Mouse (Mus musculus) layer of hippocampus, adult 9-10 months (tissue): ENCODE results near the gene Susd3.

Source experiments
- DNase-seq: peaks from one replicate; pipeline ENCODE4 v3.0.0; 2022; ENCODE audit warnings: low spot score

Gene Susd3

DNA sequence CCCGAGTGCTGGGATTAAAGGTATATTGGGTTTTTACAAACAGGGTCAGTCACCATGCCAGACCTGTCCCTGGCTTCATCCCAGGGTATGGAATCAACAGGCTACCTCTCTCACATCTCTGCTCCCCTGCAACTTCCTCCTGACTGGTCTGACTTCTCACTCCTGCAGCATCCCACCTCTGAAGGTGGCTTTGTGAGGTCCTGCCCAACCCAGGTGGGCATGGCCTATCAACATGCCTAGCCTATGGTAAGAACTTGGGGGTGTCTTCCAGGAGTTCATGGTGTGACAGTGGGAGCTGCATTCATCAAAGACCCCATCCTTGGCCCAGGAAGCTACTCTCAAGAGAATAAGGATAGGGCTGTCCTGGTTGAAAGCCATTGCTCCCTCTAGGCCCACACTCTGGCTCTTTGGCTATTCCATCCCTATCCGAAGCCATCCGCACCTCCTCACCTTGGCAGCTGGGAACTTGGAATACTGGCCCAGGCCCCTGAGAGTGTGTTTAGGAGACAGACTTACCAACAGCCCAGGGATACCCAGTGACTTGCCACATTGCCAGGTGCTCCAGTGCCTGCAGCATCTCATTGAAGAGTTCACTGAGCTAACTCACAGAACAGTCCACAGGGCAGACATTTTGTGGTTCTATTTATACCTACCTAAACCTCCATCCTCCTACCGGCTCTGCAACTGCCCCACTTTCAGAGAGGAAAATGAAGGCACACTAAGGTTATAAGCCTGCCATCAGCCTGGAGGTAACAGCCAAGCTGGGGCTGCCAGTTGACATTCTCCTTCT is 35.6 kb downstream of the Susd3 start:
- no peak for DNase-seq

DNA sequence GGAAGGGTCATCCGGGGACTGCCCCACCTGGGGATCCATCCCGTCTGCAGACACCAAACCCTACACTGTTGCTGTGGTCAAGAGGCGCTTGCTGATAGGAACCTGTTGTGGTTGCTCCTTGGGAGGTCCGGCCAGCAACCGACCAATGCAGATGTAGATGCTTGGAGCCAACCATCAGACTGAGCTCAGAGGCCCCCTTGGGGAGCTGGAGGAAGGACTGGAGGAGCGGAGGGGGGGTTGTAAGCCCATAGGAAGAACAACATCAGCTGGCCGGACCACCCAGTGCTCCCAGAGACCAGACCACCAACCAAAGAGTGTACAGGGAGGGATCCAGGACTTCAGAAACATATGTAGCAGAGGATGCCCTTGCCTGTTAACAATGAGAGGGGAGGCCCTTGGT is 39.2 kb downstream of the Susd3 start:
- DNase-seq: no peak

- DNase-seq: no peak
Observed at GRCm38 (mm10) chr13:49206341-49206740, 42.2 kb downstream of the Susd3 start.

GRCm38 (mm10) chr13:49205381-49205998 is 43.0 kb downstream of the Susd3 start:
- peak; percentile 84 for DNase-seq

DNA sequence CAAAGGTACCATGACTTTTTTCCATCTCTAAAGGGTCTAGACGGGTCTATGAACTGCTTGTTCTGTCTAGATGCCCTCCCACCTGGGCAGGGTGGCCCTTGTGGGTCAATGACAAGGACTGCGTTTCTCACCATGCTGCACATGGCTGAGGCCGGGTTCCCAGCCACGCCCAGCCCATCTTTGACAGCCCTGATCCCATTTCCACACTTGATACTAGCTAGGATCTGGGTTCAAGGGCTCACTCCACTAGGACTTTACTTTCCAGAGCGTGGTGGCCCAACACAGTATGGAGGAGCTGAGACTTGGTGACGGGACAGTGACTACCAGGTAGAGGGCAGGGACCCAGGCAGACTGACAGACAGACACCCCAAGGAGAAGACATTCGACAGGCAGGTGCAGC is 46.0 kb downstream of the Susd3 start:
- no peak for DNase-seq

GRCm38 (mm10) chr13:49200688-49201087 is 47.8 kb downstream of the Susd3 start:
- no peak for DNase-seq

GRCm38 (mm10) chr13:49199891-49200290 is 48.6 kb downstream of the Susd3 start:
- no peak for DNase-seq

- no peak for DNase-seq
Observed at GRCm38 (mm10) chr13:49198734-49199133, 49.8 kb downstream of the Susd3 start.

DNA sequence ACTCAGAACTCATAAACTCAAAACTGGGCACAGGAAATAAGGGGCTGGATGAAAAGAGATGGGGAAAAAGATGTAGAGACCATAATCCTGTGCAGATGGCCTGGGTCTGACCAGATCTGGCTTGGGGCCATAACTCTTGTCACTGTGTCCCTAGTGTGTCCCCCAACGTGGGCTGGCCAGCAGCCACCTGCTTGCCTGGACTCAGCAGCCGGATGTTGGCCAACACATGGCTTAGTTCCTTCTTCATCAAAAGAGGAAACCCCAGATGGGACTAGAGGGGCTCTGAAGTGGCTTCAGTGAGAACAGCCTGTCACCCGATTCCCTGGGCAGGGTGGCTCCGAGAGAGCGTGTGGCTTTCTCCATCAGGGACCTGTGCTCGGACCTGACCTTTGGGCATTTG is 51.7 kb downstream of the Susd3 start:
- no peak for DNase-seq

DNA sequence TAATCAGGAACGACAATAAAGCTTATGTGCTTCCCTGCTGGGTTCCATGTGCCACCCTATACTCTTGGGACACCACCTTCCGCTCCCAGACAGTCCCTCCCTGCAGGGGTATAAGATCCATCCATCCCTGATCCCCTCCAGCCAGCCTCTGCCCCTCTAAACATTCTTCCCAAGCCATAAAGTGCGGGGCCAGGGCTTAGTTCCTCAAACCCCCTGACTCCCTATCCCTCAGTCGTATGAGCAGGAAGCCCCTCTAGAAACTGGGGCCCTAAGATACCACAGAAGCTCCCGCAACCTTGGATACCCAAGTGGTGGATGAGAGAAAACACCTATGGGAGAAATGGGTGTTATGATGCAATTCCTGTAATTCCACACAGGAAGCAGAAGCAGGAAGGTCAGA is 52.3 kb downstream of the Susd3 start:
- no peak for DNase-seq

DNA sequence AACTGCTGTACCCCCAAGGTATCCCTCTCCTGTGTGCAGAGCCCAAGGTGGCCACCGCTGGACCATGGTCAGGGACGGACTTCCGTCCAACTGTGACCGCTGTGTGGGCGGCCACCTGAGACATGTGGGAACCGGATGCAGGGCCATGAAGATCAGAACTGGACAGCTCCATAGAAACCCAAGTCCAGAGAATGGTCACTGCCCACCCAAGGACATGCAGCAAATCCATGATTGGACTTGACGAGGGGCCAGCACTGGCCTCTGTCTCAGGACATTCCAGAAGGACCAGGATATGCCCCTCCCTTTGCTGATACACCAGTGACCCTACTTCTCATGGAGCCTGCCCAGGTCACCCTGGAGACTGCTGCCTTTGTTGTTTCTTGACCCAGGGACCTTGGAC is 52.9 kb downstream of the Susd3 start:
- no peak for DNase-seq

DNA sequence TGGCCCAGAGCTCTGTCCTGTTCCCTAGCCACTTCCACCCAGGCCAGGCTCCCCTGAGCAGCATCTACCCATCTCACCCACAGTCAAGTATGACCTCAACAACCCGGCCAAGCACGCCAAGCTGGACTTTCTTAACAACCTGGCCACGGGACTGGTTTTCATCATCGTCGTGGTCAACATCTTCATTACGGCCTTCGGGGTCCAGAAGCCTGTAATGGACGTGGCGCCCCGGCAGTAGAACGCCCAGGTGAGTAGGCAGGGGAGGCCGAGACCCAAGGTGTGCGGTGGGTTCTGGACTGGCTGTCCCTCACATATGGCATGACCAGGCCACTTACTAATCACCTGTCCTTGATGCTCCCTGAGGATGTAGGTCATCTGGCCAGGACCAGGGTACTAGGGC is 53.7 kb downstream of the Susd3 start:
- DNase-seq: no peak

DNA sequence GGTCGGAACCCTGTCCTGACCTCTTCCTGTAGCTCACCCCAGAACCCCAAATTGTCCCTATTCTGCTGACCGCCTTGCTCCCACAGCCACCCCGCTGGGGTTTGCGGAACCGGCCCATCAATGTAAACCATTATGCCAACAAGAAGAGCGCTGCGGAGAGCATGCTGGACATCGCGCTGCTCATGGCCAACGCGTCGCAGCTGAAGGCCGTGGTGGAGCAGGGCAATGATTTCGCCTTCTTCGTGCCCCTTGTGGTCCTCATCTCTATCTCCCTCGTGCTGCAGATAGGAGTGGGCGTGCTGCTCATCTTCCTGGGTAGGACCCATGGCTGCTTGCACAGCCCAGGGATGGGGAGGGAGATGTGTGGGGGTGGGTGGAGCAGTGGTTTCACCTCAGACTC is 54.9 kb downstream of the Susd3 start:
- DNase-seq: no peak

- no peak for DNase-seq
Observed at GRCm38 (mm10) chr13:49192156-49192855, 56.2 kb downstream of the Susd3 start.

DNA sequence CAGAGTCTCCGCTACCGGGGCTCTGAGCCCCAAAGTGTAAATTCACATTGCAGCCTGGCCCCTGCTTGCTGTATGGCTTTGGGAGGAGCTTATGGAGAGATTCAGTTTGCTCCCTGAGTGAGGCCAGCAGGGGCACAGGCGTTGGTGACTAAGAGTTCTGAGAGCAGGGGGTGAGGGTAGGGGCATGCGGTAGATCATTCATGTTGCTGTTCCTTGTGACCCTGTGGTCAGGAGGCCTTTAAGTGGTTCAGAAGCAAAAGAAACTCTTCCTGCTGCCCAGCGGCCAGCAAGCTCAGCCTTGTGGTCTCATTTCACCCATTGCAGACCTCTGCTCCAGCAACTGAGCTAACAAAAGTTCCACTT is 56.9 kb downstream of the Susd3 start:
- DNase-seq: no peak

GRCm38 (mm10) chr13:49190876-49191672 is 57.4 kb downstream of the Susd3 start:
- DNase-seq: no peak

DNA sequence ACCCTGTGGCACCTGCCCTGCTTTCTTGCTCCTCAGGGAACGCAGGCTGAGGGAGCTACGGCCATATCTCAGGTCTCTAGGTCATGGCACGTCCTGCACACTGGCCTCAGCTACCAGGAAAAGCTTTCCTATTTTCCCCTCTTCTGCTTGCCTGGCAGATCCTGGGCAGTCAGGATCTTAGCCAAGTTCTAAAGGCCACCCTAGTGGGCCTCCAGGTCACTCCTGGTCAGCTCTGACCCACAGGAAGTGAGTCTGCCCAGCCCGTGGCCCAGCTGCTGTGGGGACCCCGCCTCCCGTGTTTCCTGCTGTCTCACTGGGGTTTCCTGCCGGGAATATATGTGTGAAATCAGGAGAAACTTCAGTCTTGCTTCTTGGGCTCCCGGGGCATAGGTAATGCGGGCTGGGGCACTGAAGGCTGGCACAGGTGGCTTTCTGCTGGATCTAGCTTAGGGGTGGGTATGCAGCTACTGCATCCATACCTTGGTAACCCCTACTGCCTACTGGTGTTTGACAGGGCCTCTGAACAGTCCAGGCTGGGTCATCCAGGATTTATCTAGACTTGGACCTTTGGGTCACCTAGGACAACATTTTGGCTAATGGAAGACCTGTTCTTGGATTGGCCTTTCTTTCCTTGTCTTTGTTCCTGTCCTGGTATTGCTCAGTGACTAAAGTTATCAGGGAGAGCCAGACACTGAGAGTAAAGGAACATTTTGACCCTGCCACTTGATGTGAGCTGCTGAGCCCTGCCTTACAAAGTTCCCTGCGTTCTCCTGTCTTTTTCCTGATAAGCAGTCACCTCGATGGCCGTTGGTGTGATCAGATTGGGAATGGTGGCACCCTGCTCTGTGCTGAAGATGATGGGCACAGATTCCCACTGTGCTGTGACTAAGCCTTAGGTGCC is 58.3 kb downstream of the Susd3 start:
- DNase-seq: no peak

DNA sequence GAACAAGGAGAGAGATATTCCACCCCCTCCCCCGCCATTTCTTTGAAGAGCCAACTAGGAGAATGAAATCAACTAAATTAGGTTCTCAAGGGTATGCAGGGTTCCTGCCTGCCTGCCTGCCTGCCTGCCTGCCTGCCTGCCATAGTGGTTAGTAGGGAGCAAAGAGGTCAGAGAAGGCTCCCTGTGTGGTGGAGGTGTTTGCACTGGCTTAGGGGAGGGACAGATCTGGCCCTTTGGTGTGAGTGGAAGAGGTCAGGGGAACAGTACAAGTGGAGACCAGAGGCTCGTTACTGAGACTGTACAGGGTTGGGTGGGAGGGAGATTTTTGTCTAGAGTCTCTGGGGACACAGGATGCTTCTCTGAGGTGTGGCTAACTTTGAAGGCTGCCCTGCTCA is 59.5 kb downstream of the Susd3 start:
- no peak for DNase-seq

- DNase-seq: no peak
Observed at GRCm38 (mm10) chr13:49188219-49188965, 60.1 kb downstream of the Susd3 start.

GRCm38 (mm10) chr13:49187288-49188218 is 61.0 kb downstream of the Susd3 start, which contains the start of gene Ninj1:
Ninj1 (plus strand) TSS chr13:49187485.
- DNase-seq: no peak
